Mouse (Mus musculus) CH12.LX (cell line): ENCODE results near the gene Hmgcs1. TPM values are rescaled to one million over a fixed set of nuclear protein-coding genes. Genes with fewer than 3 reads are reported as not detected.

ENCODE experiments used
- DNase-seq: peaks from one replicate; pipeline ENCODE4 v3.0.0-alpha.2; 2013; ENCODE audit errors: extremely low read depth
- H3K27ac ChIP-seq: 2 replicates; pipeline ENCODE4 v1.5.1; 2012; ENCODE audit warnings: low read depth, mild to moderate bottlenecking, control low read depth, moderate library complexity; ENCODE audit not compliant: insufficient read depth
- H3K27me3 ChIP-seq: replicated peaks from 2 replicates; pipeline ENCODE3; 2012; ENCODE audit warnings: inconsistent platforms
- H3K36me3 ChIP-seq, 2 experiments: replicated peaks in 1 of 2; 2 replicates each; pipeline versions ENCODE3 to v1.6.1; 2012; ENCODE audit warnings: inconsistent platforms in 1 of 2, low read length in 1 of 2, mild to moderate bottlenecking in 1 of 2, mixed read lengths in 1 of 2, moderate library complexity in 1 of 2; ENCODE audit not compliant: control insufficient read depth in 1 of 2, insufficient read depth in 1 of 2
- H3K4me1 ChIP-seq, 2 experiments: 2 replicates each; pipeline ENCODE4 v1.6.1; 2012; ENCODE audit warnings: inconsistent platforms in 1 of 2, moderate library complexity in 1 of 2; ENCODE audit not compliant: insufficient read depth in 2 of 2, control insufficient read depth in 1 of 2
- H3K4me2 ChIP-seq: 2 replicates; pipeline ENCODE4 v1.6.1; 2012; ENCODE audit warnings: low read depth, mild to moderate bottlenecking, control low read depth; ENCODE audit not compliant: poor library complexity, insufficient read depth, severe bottlenecking
- H3K4me3 ChIP-seq, 3 experiments: fragments of 150-350 bp in 1 of 3; sonication (generic) in 1 of 3; replicated peaks in 1 of 3; 2 replicates each; pipeline versions ENCODE3 to v1.5.1; 2011 to 2012; ENCODE audit warnings: low read depth in 2 of 3, low read length in 2 of 3, mild to moderate bottlenecking in 2 of 3, moderate library complexity in 2 of 3, control low read depth in 1 of 3, improper control_type of control experiment in 1 of 3, inconsistent platforms in 1 of 3, mixed read lengths in 1 of 3; ENCODE audit not compliant: poor library complexity in 1 of 3
- H3K79me2 ChIP-seq: replicated peaks from 2 replicates; pipeline ENCODE4 v1.6.1; 2012; ENCODE audit warnings: mild to moderate bottlenecking, moderate library complexity; ENCODE audit not compliant: control insufficient read depth, poor library complexity, insufficient read depth, severe bottlenecking; ENCODE audit errors: extremely low read depth
- H3K9ac ChIP-seq: 2 replicates; pipeline ENCODE4 v1.6.1; 2012; ENCODE audit warnings: low read depth, mild to moderate bottlenecking, control low read depth, moderate library complexity; ENCODE audit not compliant: insufficient read depth
- H3K9me3 ChIP-seq: replicated peaks from 2 replicates; pipeline ENCODE3; 2012; ENCODE audit warnings: low read length, inconsistent platforms, mixed read lengths
- CTCF ChIP-seq, 2 experiments: IDR thresholded peaks in 1 of 2; conservative IDR thresholded peaks in 1 of 2; 2 replicates each; pipeline ENCODE4 v1.5.1; 2011 to 2012; ENCODE audit warnings: low read depth in 2 of 2, low read length in 2 of 2, improper control_type of control experiment in 1 of 2, inconsistent platforms in 1 of 2, mild to moderate bottlenecking in 1 of 2, moderate library complexity in 1 of 2
- E2F4 ChIP-seq: IDR thresholded peaks from 2 replicates; pipeline ENCODE4 v1.6.1; 2011; ENCODE audit warnings: low read depth, low read length, improper control_type of control experiment; ENCODE audit not compliant: insufficient replicate concordance
- ELF1 ChIP-seq: IDR thresholded peaks from 2 replicates; pipeline ENCODE4 v1.6.1; 2014; ENCODE audit warnings: low read depth, mild to moderate bottlenecking, inconsistent platforms, low read length, improper control_type of control experiment
- EP300 ChIP-seq: IDR thresholded peaks from 2 replicates; pipeline ENCODE4 v1.6.1; 2011; ENCODE audit warnings: low read length, improper control_type of control experiment
- ETS1 ChIP-seq: conservative IDR thresholded peaks from 2 replicates; pipeline ENCODE4 v1.6.1; 2012; ENCODE audit warnings: low read depth, mild to moderate bottlenecking, inconsistent platforms, low read length, improper control_type of control experiment, moderate library complexity
- GABPA ChIP-seq: IDR thresholded peaks from 2 replicates; pipeline ENCODE4 v1.6.1; 2012; ENCODE audit warnings: low read depth, low read length, improper control_type of control experiment, inconsistent platforms; ENCODE audit not compliant: insufficient replicate concordance
- IRF4 ChIP-seq: IDR thresholded peaks from 2 replicates; pipeline ENCODE4 v1.6.1; 2014; ENCODE audit warnings: low read depth, mild to moderate bottlenecking, inconsistent platforms, low read length, improper control_type of control experiment
- JUND ChIP-seq: conservative IDR thresholded peaks from 2 replicates; pipeline ENCODE4 v1.6.1; 2011; ENCODE audit warnings: low read depth, low read length, improper control_type of control experiment
- KAT2A ChIP-seq: IDR thresholded peaks from 2 replicates; pipeline ENCODE4 v1.6.1; 2012; ENCODE audit warnings: low read length, improper control_type of control experiment, inconsistent platforms; ENCODE audit not compliant: insufficient replicate concordance
- MAFK ChIP-seq: IDR thresholded peaks from 2 replicates; pipeline ENCODE4 v1.6.1; 2011; ENCODE audit warnings: low read length, improper control_type of control experiment; ENCODE audit not compliant: insufficient replicate concordance
- MAX ChIP-seq: IDR thresholded peaks from 2 replicates; pipeline ENCODE4 v1.6.1; 2011; ENCODE audit warnings: low read length, improper control_type of control experiment
- MEF2A ChIP-seq: IDR thresholded peaks from 2 replicates; pipeline ENCODE4 v1.6.1; 2014; ENCODE audit warnings: low read depth, mild to moderate bottlenecking, inconsistent platforms, low read length, improper control_type of control experiment, borderline replicate concordance
- MXI1 ChIP-seq: IDR thresholded peaks from 2 replicates; pipeline ENCODE4 v1.6.1; 2011; ENCODE audit warnings: mild to moderate bottlenecking, low read depth, low read length, improper control_type of control experiment
- NELFE ChIP-seq: IDR thresholded peaks from 2 replicates; pipeline ENCODE4 v1.6.1; 2011; ENCODE audit warnings: low read depth, low read length, improper control_type of control experiment
- NRF1 ChIP-seq: IDR thresholded peaks from 2 replicates; pipeline ENCODE4 v1.6.1; 2014; ENCODE audit warnings: low read depth, mild to moderate bottlenecking, inconsistent platforms, low read length, improper control_type of control experiment, moderate library complexity
- PAX5 ChIP-seq: IDR thresholded peaks from 2 replicates; pipeline ENCODE4 v1.6.1; 2012; ENCODE audit warnings: low read length, inconsistent platforms, mixed read lengths
- POLR2A ChIP-seq: IDR thresholded peaks from 2 replicates; pipeline ENCODE4 v1.6.1; 2011; ENCODE audit warnings: low read depth, mild to moderate bottlenecking, improper control_type of control experiment, low read length
- POLR2AphosphoS2 ChIP-seq: IDR thresholded peaks from 2 replicates; pipeline ENCODE4 v1.6.1; 2011; ENCODE audit warnings: low read depth, low read length, improper control_type of control experiment
- RAD21 ChIP-seq: IDR thresholded peaks from 2 replicates; pipeline ENCODE4 v1.6.1; 2011; ENCODE audit warnings: low read depth, mild to moderate bottlenecking, low read length, improper control_type of control experiment, moderate library complexity
- SIN3A ChIP-seq: IDR thresholded peaks from 2 replicates; pipeline ENCODE4 v1.6.1; 2012; ENCODE audit warnings: low read length, improper control_type of control experiment, inconsistent platforms
- TCF12 ChIP-seq: IDR thresholded peaks from 2 replicates; pipeline ENCODE4 v1.6.1; 2014; ENCODE audit warnings: low read depth, mild to moderate bottlenecking, inconsistent platforms, low read length, improper control_type of control experiment
- USF1 ChIP-seq: IDR thresholded peaks from 2 replicates; pipeline ENCODE4 v1.6.1; 2014; ENCODE audit warnings: low read depth, mild to moderate bottlenecking, inconsistent platforms, low read length, improper control_type of control experiment
- USF2 ChIP-seq: conservative IDR thresholded peaks from 2 replicates; pipeline ENCODE4 v1.6.1; 2011; ENCODE audit warnings: low read depth, low read length, improper control_type of control experiment
- ZC3H11A ChIP-seq: IDR thresholded peaks from 2 replicates; pipeline ENCODE4 v1.6.1; 2012; ENCODE audit warnings: low read depth, mild to moderate bottlenecking, inconsistent platforms, low read length, improper control_type of control experiment
- ZKSCAN1 ChIP-seq: IDR thresholded peaks from 2 replicates; pipeline ENCODE4 v1.6.1; 2012; ENCODE audit warnings: low read depth, inconsistent platforms, low read length, improper control_type of control experiment, borderline replicate concordance
- ZMIZ1 ChIP-seq: IDR thresholded peaks from 2 replicates; pipeline ENCODE4 v1.6.1; 2012; ENCODE audit warnings: low read depth, mild to moderate bottlenecking, inconsistent platforms, low read length, improper control_type of control experiment
- ZNF384 ChIP-seq: IDR thresholded peaks from 2 replicates; pipeline ENCODE4 v1.6.1; 2012; ENCODE audit warnings: low read depth, low read length, improper control_type of control experiment, inconsistent platforms
- dilution Hi-C: fragments of 300-500 bp; cut with MboI; formaldehyde crosslinking; loops from 2 replicates; pipeline ENCODE4 v1.14.3; 2020; ENCODE audit warnings: low sequenced_read_pairs; ENCODE audit not compliant: extremely low pct_unique_long_range_greater_than_20kb, extremely low pct_ligation_motif_present
- in situ Hi-C: fragments of 300-500 bp; cut with MboI; formaldehyde crosslinking; loops from 3 replicates; pipeline ENCODE4 v1.14.3; 2019; ENCODE audit warnings: low sequenced_read_pairs, low pct_ligation_motif_present, low pct_unique_long_range_greater_than_20kb, mixed read lengths
- polyA plus RNA-seq: library from polyadenylated mRNA; unstranded; fragments of >175 nt; gene quantifications from 2 replicates; pipeline ENCODE4 v1.2.1, GENCODE M21; 2012; ENCODE audit warnings: low read depth; ENCODE audit not compliant: insufficient read length
- total RNA-seq, 2 experiments: library from RNA; depleted of rRNA; stranded (reverse); fragments of 300-350 nt in 1 of 2; fragments of >200 nt in 1 of 2; gene quantifications; 2 replicates each; pipeline ENCODE4 v1.2.3; 2012 to 2014

Gene Hmgcs1
- total and polyA plus RNA-seq, 3 experiments = 57.6 to 225 (median 119) TPM

- Histone ChIP-seq H3K9me3 (no peaks in the 10 kb centered on the region), H3K4me3 (no peak overlapping the region), H3K9ac (no peak overlapping the region), H3K4me1 (no peaks in the 10 kb centered on the region), H3K27me3 (no peaks in the 10 kb centered on the region), H3K36me3 (peaks cover 33 to 89% of the 10 kb centered on the region in 2 experiments), H3K4me2 (no peak overlapping the region), H3K27ac (no peak overlapping the region), H3K79me2 (no peaks in the 10 kb centered on the region)
- in situ Hi-C loops (no loop called here), dilution Hi-C loops (no loop called here)
- DNase-seq = no peak
- TF ChIP-seq NRF1 (no peak), CTCF (conservative IDR thresholded peaks at IDR 0.05 in 1 of 2, IDR thresholded peaks at IDR 0.05 in 1 of 2; ENCODE audit: low read depth in 2 of 2, low read length in 2 of 2) (0 out of 4 replicates have a peak, but pooled peaks of 1 of the 2 experiments have one; percentile 11)
These were observed 16.8 kb downstream of the Hmgcs1 start for GRCm38 (mm10) chr13:119706953-119707352.

DNA sequence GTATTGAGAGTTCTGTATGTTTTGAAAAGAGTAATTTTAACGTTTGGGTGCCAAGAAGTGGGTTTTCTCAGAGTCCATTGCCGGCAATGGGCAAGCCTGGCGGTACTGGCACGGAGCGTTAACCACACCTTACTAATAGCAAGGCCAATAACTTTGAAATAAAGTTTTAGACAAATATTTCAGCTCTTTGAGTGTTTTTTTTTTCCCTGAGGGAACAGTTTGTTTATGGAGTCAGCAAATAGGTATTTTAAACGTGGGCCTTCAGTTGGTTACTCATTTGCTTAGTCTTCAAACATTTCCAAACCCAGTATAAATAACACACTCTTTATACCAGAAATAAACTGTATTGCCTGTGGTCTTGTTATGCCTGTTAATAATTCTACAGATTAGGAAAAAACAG lies 17.7 kb downstream of the Hmgcs1 start:
- in situ Hi-C loops = no loop called here

DNA sequence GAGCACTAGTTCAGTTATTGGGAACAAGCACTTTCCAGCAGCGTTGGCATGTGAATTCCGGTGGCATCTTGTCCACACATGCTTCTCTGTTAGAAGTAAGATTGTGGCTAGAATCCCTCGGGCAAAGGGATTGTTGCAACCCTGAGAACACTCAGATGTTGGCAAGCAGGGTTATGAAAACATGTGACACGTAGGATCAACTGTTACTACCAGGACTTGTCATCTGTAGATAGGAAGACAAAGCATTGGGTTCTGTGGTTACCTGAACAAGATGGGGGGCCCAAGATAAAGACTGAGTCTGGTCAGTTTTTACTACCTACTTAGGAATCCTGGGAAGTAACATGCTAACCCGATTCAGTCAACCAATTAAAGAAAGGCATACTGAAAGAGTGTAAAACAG lies 18.8 kb downstream of the Hmgcs1 start:
- TF ChIP-seq IRF4 (no peak), ZNF384 (no peak), MXI1 (no peak), USF2 (no peak), ETS1 (no peak), PAX5 (no peak), POLR2AphosphoS2 (no peak), ELF1 (no peak), E2F4 (no peak), EP300 (no peak), USF1 (no peak), ZC3H11A (no peak), POLR2A (no peak), SIN3A (no peak), RAD21 (no peak), JUND (no peak), MEF2A (no peak), GABPA (no peak), MAFK (no peak), CTCF (conservative IDR thresholded peaks at IDR 0.05 in 1 of 2, IDR thresholded peaks at IDR 0.05 in 1 of 2; ENCODE audit: low read depth in 2 of 2, low read length in 2 of 2) (no peak)
- no peak overlapping the region for H3K4me2 ChIP-seq
- H3K4me3 ChIP-seq = no peak overlapping the region
- no peak overlapping the region for H3K9ac ChIP-seq
- no peak for DNase-seq
- in situ Hi-C loops = no loop called here
- no peaks in the 10 kb centered on the region for H3K79me2 ChIP-seq
- H3K36me3 ChIP-seq = peaks cover 29 to 78% of the 10 kb centered on the region in 2 experiments
- no peaks in the 10 kb centered on the region for H3K9me3 ChIP-seq
- H3K27ac ChIP-seq = no peak overlapping the region
- no peaks in the 10 kb centered on the region for H3K27me3 ChIP-seq
- dilution Hi-C loops = no loop called here
- H3K4me1 ChIP-seq = peaks cover 0 to 11% of the 10 kb centered on the region in 2 experiments; a peak in 2 of 4 replicates

More for the DNA sequence above, 17.7 kb downstream of the Hmgcs1 start:
- Histone ChIP-seq H3K79me2 (no peaks in the 10 kb centered on the region), H3K4me1 (peaks cover 0 to 5% of the 10 kb centered on the region in 2 experiments; a peak in 2 of 4 replicates), H3K4me2 (no peak overlapping the region), H3K27ac (no peak overlapping the region), H3K36me3 (peaks cover 31 to 84% of the 10 kb centered on the region in 2 experiments), H3K27me3 (no peaks in the 10 kb centered on the region), H3K9ac (no peak overlapping the region), H3K9me3 (no peaks in the 10 kb centered on the region), H3K4me3 (no peak overlapping the region)
- TF ChIP-seq MAX (no peak), USF2 (no peak), ZKSCAN1 (no peak), MEF2A (no peak), ETS1 (no peak), TCF12 (no peak), KAT2A (no peak), ZMIZ1 (no peak), PAX5 (no peak), NELFE (no peak)
- no peak for DNase-seq
- dilution Hi-C loops = no loop called here
